Mouse (Mus musculus): ENCODE measurements at regions not wholly inside any gene's neighbourhood (a gene's known extent, or its start where the extent isn't known, plus 50 kb on each side); places are given as distances from the start of the nearest gene placed in this dataset.
A peak's percentile ranks its signal among the peaks of the same experiment; 100 is the strongest.

GRCm38 (mm10) chr4:69197577-69197976, 243.4 kb upstream of the Brinp1 start:
- DNase-seq, result no peak

- no peak for DNase-seq
These were observed 241.9 kb upstream of the Brinp1 start for GRCm38 (mm10) chr4:69196094-69196493.

GRCm38 (mm10) chr4:69195645-69196044, 241.4 kb upstream of the Brinp1 start:
- peak; percentile 61 to 63 for DNase-seq
